10 mouse cellular contexts compared by ENCODE assay signal in genomic region chr19:38206669-38207068, GRCm38 (mm10). TPM values are rescaled to one million over a fixed set of nuclear protein-coding genes. Genes with fewer than 3 reads are reported as not detected.
DNase-seq lines count a peak whose midpoint lies in the region; ATAC-seq and TF ChIP-seq lines count a peak whose summit lies in the region.
"Had no signal": no experiment of that assay in that cellular context is flagged by ENCODE, and none has a peak within 500 bp of the region (broad histone marks: within the 10 kb centered on the region; RNA-seq: fewer than 3 reads in every experiment).

No protein-coding gene starts in this region.

- DNase-seq in heart, postnatal 4 days: peak; percentile 15
- DNase-seq in heart, postnatal 36 days: no peak
- DNase-seq in 3134 (ENCODE audit: extremely low read depth, insufficient read length, low spot score) (peak; percentile 12), NIH3T3 (ENCODE audit: low read depth) (peak; percentile 49)
- peak; percentile 52 for DNase-seq in hindbrain, postnatal 0 days (ENCODE audit: low spot score)
- DNase-seq in frontal cortex, postnatal 10 days (ENCODE audit: low spot score in 2 of 2): no peak
- no peak for DNase-seq in urinary bladder, postnatal 10 days (ENCODE audit: low spot score)
- DNase-seq: kidney, adult 11 months had no signal

- H3K4me1 ChIP-seq in hindbrain, postnatal 0 days (ENCODE audit: insufficient read depth, low read length): no peaks in the 10 kb centered on the region
- no peaks in the 10 kb centered on the region for H3K4me1 ChIP-seq in heart, embryonic 12.5 days (replicated peaks)

- no peak overlapping the region for H3K4me3 ChIP-seq in hindbrain, postnatal 0 days (ENCODE audit: low read length)
- no peak overlapping the region for H3K4me3 ChIP-seq in heart, embryonic 12.5 days

- peak; percentile 64; the same call in 1 of the 2 replicates for ATAC-seq in hindbrain, postnatal 0 days
- ATAC-seq in heart, embryonic 12.5 days (ENCODE audit: insufficient number of reproducible peaks, low FRiP score): no peak

- no peak overlapping the region for H3K9ac ChIP-seq in hindbrain, postnatal 0 days (replicated peaks; ENCODE audit: low read length)
- no peak overlapping the region for H3K9ac ChIP-seq in heart, embryonic 12.5 days

- intact Hi-C loops in heart, postnatal 36 days (cut with DNase I): loop anchor here (5.0 kb wide), 1 partner anchor 146 kb away; no protein-coding TSS in a partner anchor

- peak; percentile 76 for TF ChIP-seq CTCF in hindbrain, postnatal 0 days (IDR thresholded peaks at IDR 0.05; ENCODE audit: low read depth)

- WGBS in hindbrain, postnatal 0 days: 61% methylated on average over 9 of the region's 9 CpGs
- 50% methylated on average over 9 of the region's 9 CpGs for WGBS in heart, embryonic 12.5 days

- H3K27me3 ChIP-seq in hindbrain, postnatal 0 days (ENCODE audit: insufficient read depth, low read length): no peaks in the 10 kb centered on the region
- H3K27me3 ChIP-seq in heart, embryonic 12.5 days (replicated peaks): no peaks in the 10 kb centered on the region

- H3K36me3 ChIP-seq in hindbrain, postnatal 0 days (ENCODE audit: insufficient read depth, low read length): peaks cover 14% of the 10 kb centered on the region
- peaks cover 30% of the 10 kb centered on the region for H3K36me3 ChIP-seq in heart, embryonic 12.5 days

- no peak overlapping the region for H3K4me2 ChIP-seq in hindbrain, postnatal 0 days (ENCODE audit: low read depth, low read length)
- H3K4me2 ChIP-seq in heart, embryonic 12.5 days: no peak overlapping the region

- no peaks in the 10 kb centered on the region for H3K9me3 ChIP-seq in hindbrain, postnatal 0 days (ENCODE audit: low read length)
- H3K9me3 ChIP-seq in heart, embryonic 12.5 days (replicated peaks): no peaks in the 10 kb centered on the region

- no peak overlapping the region for H3K27ac ChIP-seq in hindbrain, postnatal 0 days
- no peak overlapping the region for H3K27ac ChIP-seq in heart, embryonic 12.5 days (ENCODE audit: poor library complexity, severe bottlenecking)
- H3K27ac ChIP-seq: macrophage had no signal

RNA-seq across cellular contexts. Expression of gene Fra10ac1, which starts 17.3 kb away (rescaled TPM):
- total RNA-seq in heart, postnatal 4 days (2021): 10 to 100 TPM; 14.4 to 14.9 TPM
- 10 to 100 TPM; 11.4 to 11.8 TPM for total RNA-seq in heart, postnatal 36 days (2021)
- 2.7 and 3.4 TPM in 2 replicates for total RNA-seq in hindbrain, postnatal 0 days (2014; rRNA removed)
- 30.9 and 32.3 TPM in 2 replicates for polyA plus RNA-seq in hindbrain, postnatal 0 days (2015; fragmentation: Nextera tagmentation; extraction: Ambion mirVana)
- 30.2 and 31.7 TPM in 2 replicates for polyA plus RNA-seq in heart, embryonic 12.5 days (2016; fragmentation: Nextera tagmentation; extraction: Ambion mirVana)

RNA-seq across cellular contexts. Expression of gene Lgi1, which starts 57.7 kb away (rescaled TPM):
- under 1 TPM; 0.24 to 0.36 TPM for total RNA-seq in heart, postnatal 4 days (2021)
- total RNA-seq in heart, postnatal 36 days (2021): 1 to 10 TPM; 2.9 to 7.3 TPM
- 15.5 and 16.5 TPM in 2 replicates for total RNA-seq in hindbrain, postnatal 0 days (2014; rRNA removed)
- 20.3 and 20.6 TPM in 2 replicates for polyA plus RNA-seq in hindbrain, postnatal 0 days (2015; fragmentation: Nextera tagmentation; extraction: Ambion mirVana)
- not detected in 2 replicates for polyA plus RNA-seq in heart, embryonic 12.5 days (2016; fragmentation: Nextera tagmentation; extraction: Ambion mirVana)
- polyA plus RNA-seq: macrophage had no signal

Comparison
In these comparisons a context has a peak if more than half of its experiments do, and no peak if none do; other contexts are left out.
1. DNase-seq: peak in heart, postnatal 4 days (single experiment), 3134 (single experiment), NIH3T3 (single experiment) and hindbrain, postnatal 0 days (single experiment); none in heart, postnatal 36 days (0 of 2), frontal cortex, postnatal 10 days (0 of 2) and urinary bladder, postnatal 10 days (single experiment).